Mouse (Mus musculus): Measurements from ENCODE around the gene Chrm5.

- TF ChIP-seq CTCF (IDR thresholded peaks at IDR 0.05; ENCODE audit: borderline replicate concordance, extremely low read depth, insufficient read depth, insufficient read length) (no peak), POLR2A (IDR thresholded peaks at IDR 0.05; ENCODE audit: borderline replicate concordance, extremely low read depth, insufficient read depth, insufficient read length, poor library complexity, severe bottlenecking) (no peak)
These were observed 26.4 kb upstream of the Chrm5 start for GRCm38 (mm10) chr2:112506841-112507435.
